Mouse (Mus musculus): Measurements from ENCODE around the gene Rgs9. TPM values are rescaled to one million over a fixed set of nuclear protein-coding genes. Genes with fewer than 3 reads are reported as not detected.

The Rgs9 gene
- total and polyA plus RNA-seq, 2 experiments from 2014 or later = 14.3 to 30.3 TPM

- Histone ChIP-seq H3K27ac (no peak overlapping the region), H3K4me2 (ENCODE audit: low read depth, low read length) (no peak overlapping the region), H3K9ac (replicated peaks; ENCODE audit: low read length) (no peak overlapping the region), H3K4me1 (ENCODE audit: insufficient read depth, low read length) (peaks cover 4% of the 10 kb centered on the region), H3K4me3 (ENCODE audit: low read length) (no peak overlapping the region), H3K36me3 (ENCODE audit: insufficient read depth, low read length) (no peaks in the 10 kb centered on the region), H3K9me3 (ENCODE audit: low read length) (no peaks in the 10 kb centered on the region), H3K27me3 (ENCODE audit: insufficient read depth, low read length) (no peaks in the 10 kb centered on the region)
- peak; percentile 44; the same call in 1 of the 2 replicates for ATAC-seq
- DNase-seq (ENCODE audit: low spot score) = no peak
- TF ChIP-seq CTCF (IDR thresholded peaks at IDR 0.05; ENCODE audit: low read depth) = no peak
- WGBS = 45% methylated on average over 11 of the region's 11 CpGs
Measured at GRCm38 (mm10) chr11:109264159-109264768, 33.7 kb downstream of the Rgs9 start.

DNA sequence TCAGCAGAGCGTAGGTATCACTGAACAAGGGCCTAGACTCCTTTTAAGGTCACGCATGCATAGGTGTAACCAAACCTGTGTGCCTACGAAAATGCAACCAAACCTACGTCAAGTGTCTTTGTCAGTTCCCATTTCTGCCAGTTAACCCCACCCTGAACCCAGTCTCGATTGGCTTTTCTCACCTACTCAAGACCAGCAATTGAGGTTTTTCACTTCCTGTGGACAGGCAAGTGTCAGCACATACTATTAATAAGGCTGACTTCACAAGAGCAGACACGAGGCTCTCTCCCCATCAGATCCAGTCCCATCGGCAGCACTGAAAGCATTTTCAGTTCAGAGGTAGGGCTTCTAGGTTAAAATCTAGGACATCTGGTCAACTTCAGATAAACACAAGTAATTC lies 37.4 kb downstream of the Rgs9 start:
- H3K27me3 ChIP-seq (ENCODE audit: insufficient read depth, low read length) = no peaks in the 10 kb centered on the region
- ATAC-seq = no peak

DNA sequence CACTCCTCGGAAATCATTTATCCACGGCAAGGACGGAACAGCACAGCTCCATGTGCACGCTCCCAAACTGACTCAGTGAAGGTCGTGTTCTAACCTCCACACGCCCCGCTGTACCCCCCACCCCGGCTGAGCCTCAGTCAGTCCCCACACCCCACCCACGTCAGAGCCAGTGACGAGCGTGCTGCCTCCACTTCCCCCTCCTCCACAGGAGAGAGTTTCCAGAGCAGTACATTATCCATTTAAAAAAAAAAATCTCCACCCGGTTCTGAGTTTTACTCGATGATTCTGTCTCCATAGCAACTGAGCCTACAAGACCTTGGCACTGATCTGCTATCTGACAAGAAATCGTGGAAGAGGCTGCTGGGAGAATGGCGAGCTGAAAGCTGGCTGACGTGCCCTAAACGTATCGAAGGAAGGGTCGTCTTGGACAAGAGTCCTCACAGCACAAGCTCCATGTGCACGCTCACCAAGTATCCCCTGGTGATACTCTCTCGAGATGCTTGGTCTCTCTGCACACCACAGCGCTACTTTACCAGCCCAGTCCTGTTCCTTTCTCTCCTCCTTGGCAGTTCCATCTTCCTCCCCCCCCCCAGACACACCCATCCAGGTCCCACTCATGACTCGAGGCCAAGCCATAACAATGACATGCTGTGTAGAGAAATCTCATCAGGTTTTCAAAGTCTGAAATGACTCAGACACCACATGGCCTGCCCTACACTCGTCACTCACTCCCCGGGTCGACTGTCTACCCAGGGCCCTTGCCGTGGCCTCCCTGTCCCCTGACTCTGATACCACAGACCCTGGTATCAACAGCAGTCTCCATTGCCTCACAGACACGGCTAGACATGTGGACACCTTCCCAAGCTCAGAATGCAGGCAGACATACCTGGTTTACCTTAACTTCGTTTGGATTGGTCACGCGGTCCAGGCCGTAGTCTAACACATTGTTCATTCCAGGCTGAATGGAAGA lies 38.7 kb downstream of the Rgs9 start:
- no peaks in the 10 kb centered on the region for H3K9me3 ChIP-seq (ENCODE audit: low read length)
- DNase-seq (ENCODE audit: low spot score) (peak; percentile 58), ATAC-seq (peak; percentile 49)
- WGBS = 61% methylated on average over 32 of the region's 32 CpGs
- H3K36me3 ChIP-seq (ENCODE audit: insufficient read depth, low read length) = no peaks in the 10 kb centered on the region
- no peaks in the 10 kb centered on the region for H3K27me3 ChIP-seq (ENCODE audit: insufficient read depth, low read length)
- no peak for TF ChIP-seq CTCF (IDR thresholded peaks at IDR 0.05; ENCODE audit: low read depth)
- H3K27ac ChIP-seq = 0 out of 2 replicates have a peak overlapping the region, but pooled peaks have one; percentile 4
- H3K9ac ChIP-seq (replicated peaks; ENCODE audit: low read length) = no peak overlapping the region
- H3K4me3 ChIP-seq (ENCODE audit: low read length) = no peak overlapping the region
- H3K4me1 ChIP-seq (ENCODE audit: insufficient read depth, low read length) = no peaks in the 10 kb centered on the region
- H3K4me2 ChIP-seq (ENCODE audit: low read depth, low read length) = no peak overlapping the region

More for the DNA sequence above, 37.4 kb downstream of the Rgs9 start:
- H3K27ac ChIP-seq = no peak overlapping the region
- no peak for DNase-seq (ENCODE audit: low spot score)
- no peak for TF ChIP-seq CTCF (IDR thresholded peaks at IDR 0.05; ENCODE audit: low read depth)
- H3K36me3 ChIP-seq (ENCODE audit: insufficient read depth, low read length) = no peaks in the 10 kb centered on the region
- no peaks in the 10 kb centered on the region for H3K9me3 ChIP-seq (ENCODE audit: low read length)
- no peak overlapping the region for H3K4me3 ChIP-seq (ENCODE audit: low read length)
- H3K4me2 ChIP-seq (ENCODE audit: low read depth, low read length) = no peak overlapping the region
- no peak overlapping the region for H3K9ac ChIP-seq (replicated peaks; ENCODE audit: low read length)
- 97% methylated on average over 7 of the region's 7 CpGs for WGBS
- H3K4me1 ChIP-seq (ENCODE audit: insufficient read depth, low read length) = peaks cover 4% of the 10 kb centered on the region; the same call in 1 of the 2 replicates

GRCm38 (mm10) chr11:109257824-109258223 lies 40.1 kb downstream of the Rgs9 start:
- 90% methylated on average over 2 of the region's 2 CpGs for whole genome bisulfite sequencing
- Histone ChIP-seq H3K9me3 (ENCODE audit: low read length) (no peaks in the 10 kb centered on the region), H3K4me3 (ENCODE audit: low read length) (no peak overlapping the region)

GRCm38 (mm10) chr11:109255022-109255421 lies 42.9 kb downstream of the Rgs9 start:
- DNase-seq (ENCODE audit: low spot score) (no peak), ATAC-seq (no peak)
- no peak overlapping the region for H3K4me3 ChIP-seq (ENCODE audit: low read length)
- no peak overlapping the region for H3K4me2 ChIP-seq (ENCODE audit: low read depth, low read length)
- H3K36me3 ChIP-seq (ENCODE audit: insufficient read depth, low read length) = no peaks in the 10 kb centered on the region
- H3K4me1 ChIP-seq (ENCODE audit: insufficient read depth, low read length) = no peaks in the 10 kb centered on the region
- WGBS = 72% methylated on average over 4 of the region's 4 CpGs
- H3K27ac ChIP-seq = no peak overlapping the region
- H3K9me3 ChIP-seq (ENCODE audit: low read length) = no peaks in the 10 kb centered on the region
- H3K27me3 ChIP-seq (ENCODE audit: insufficient read depth, low read length) = no peaks in the 10 kb centered on the region
- TF ChIP-seq CTCF (IDR thresholded peaks at IDR 0.05; ENCODE audit: low read depth) = no peak
- no peak overlapping the region for H3K9ac ChIP-seq (replicated peaks; ENCODE audit: low read length)

More at GRCm38 (mm10) chr11:109257824-109258223, 40.1 kb downstream of the Rgs9 start:
- ATAC-seq (no peak), DNase-seq (ENCODE audit: low spot score) (no peak)
- H3K4me2 ChIP-seq (ENCODE audit: low read depth, low read length) = no peak overlapping the region
- H3K27me3 ChIP-seq (ENCODE audit: insufficient read depth, low read length) = no peaks in the 10 kb centered on the region
- H3K36me3 ChIP-seq (ENCODE audit: insufficient read depth, low read length) = no peaks in the 10 kb centered on the region
- H3K9ac ChIP-seq (replicated peaks; ENCODE audit: low read length) = no peak overlapping the region
- H3K4me1 ChIP-seq (ENCODE audit: insufficient read depth, low read length) = no peaks in the 10 kb centered on the region
- TF ChIP-seq CTCF (IDR thresholded peaks at IDR 0.05; ENCODE audit: low read depth) = no peak
- no peak overlapping the region for H3K27ac ChIP-seq

GRCm38 (mm10) chr11:109252483-109252882 lies 45.4 kb downstream of the Rgs9 start:
- no peaks in the 10 kb centered on the region for H3K4me1 ChIP-seq (ENCODE audit: insufficient read depth, low read length)
- H3K9me3 ChIP-seq (ENCODE audit: low read length) = no peaks in the 10 kb centered on the region
- no peak for TF ChIP-seq CTCF (IDR thresholded peaks at IDR 0.05; ENCODE audit: low read depth)
- no peaks in the 10 kb centered on the region for H3K27me3 ChIP-seq (ENCODE audit: insufficient read depth, low read length)
- ATAC-seq = no peak
- no peaks in the 10 kb centered on the region for H3K36me3 ChIP-seq (ENCODE audit: insufficient read depth, low read length)
- H3K4me2 ChIP-seq (ENCODE audit: low read depth, low read length) = no peak overlapping the region
- no peak overlapping the region for H3K4me3 ChIP-seq (ENCODE audit: low read length)
- no peak overlapping the region for H3K27ac ChIP-seq
- no peak overlapping the region for H3K9ac ChIP-seq (replicated peaks; ENCODE audit: low read length)
- 74% methylated on average over 5 of the region's 5 CpGs for WGBS
- no peak for DNase-seq (ENCODE audit: low spot score)

Data from hindbrain, postnatal 0 days (tissue).